Mouse (Mus musculus) MEL (cell line): ENCODE measurements around the gene Gm12789. TPM values are rescaled to one million over a fixed set of nuclear protein-coding genes. Genes with fewer than 3 reads are reported as not detected.
A peak's percentile ranks its signal among the peaks of the same experiment; 100 is the strongest.

Source experiments
- DNase-seq: peaks from one replicate; pipeline ENCODE4 v3.0.0; 2011; ENCODE audit warnings: low read depth, low spot score
- H3K27ac ChIP-seq: 2 replicates; pipeline ENCODE4 v1.5.1; 2012; ENCODE audit warnings: low read depth, mild to moderate bottlenecking, control low read depth, low read length, moderate library complexity; ENCODE audit not compliant: control insufficient read depth
- H3K27me3 ChIP-seq, 2 experiments: fragments of 150-350 bp in 1 of 2; sonication (generic) in 1 of 2; 2 replicates each; pipeline ENCODE4 v1.6.1; 2012; ENCODE audit warnings: low read length in 2 of 2, mild to moderate bottlenecking in 2 of 2, improper control_type of control experiment in 1 of 2, moderate library complexity in 1 of 2; ENCODE audit not compliant: insufficient read depth in 2 of 2, control insufficient read depth in 1 of 2
- H3K36me3 ChIP-seq, 2 experiments: 2 replicates each; pipeline ENCODE4 v1.6.1; 2012 to 2014; ENCODE audit warnings: low read length in 2 of 2, improper control_type of control experiment in 1 of 2, inconsistent platforms in 1 of 2, mild to moderate bottlenecking in 1 of 2; ENCODE audit not compliant: insufficient read depth in 2 of 2, control insufficient read depth in 1 of 2
- H3K4me1 ChIP-seq, 2 experiments: fragments of 150-350 bp in 1 of 2; sonication (generic) in 1 of 2; 2 replicates each; pipeline ENCODE4 v1.6.1; 2012; ENCODE audit warnings: low read length in 2 of 2, improper control_type of control experiment in 1 of 2, mild to moderate bottlenecking in 1 of 2; ENCODE audit not compliant: insufficient read depth in 2 of 2, control insufficient read depth in 1 of 2
- H3K4me3 ChIP-seq, 2 experiments: fragments of 150-350 bp in 1 of 2; sonication (generic) in 1 of 2; 2 replicates each; pipeline ENCODE4 v1.5.1; 2012; ENCODE audit warnings: low read depth in 2 of 2, low read length in 2 of 2, mild to moderate bottlenecking in 2 of 2, moderate library complexity in 2 of 2, control low read depth in 1 of 2, improper control_type of control experiment in 1 of 2; ENCODE audit not compliant: control insufficient read depth in 1 of 2, insufficient read depth in 1 of 2
- H3K79me2 ChIP-seq: 2 replicates; pipeline ENCODE4 v1.6.1; 2012; ENCODE audit warnings: mild to moderate bottlenecking, low read length, moderate library complexity; ENCODE audit not compliant: control insufficient read depth, poor library complexity, insufficient read depth
- H3K9ac ChIP-seq: 2 replicates; pipeline ENCODE4 v1.6.1; 2012; ENCODE audit warnings: low read depth, mild to moderate bottlenecking, control low read depth, low read length, moderate library complexity; ENCODE audit not compliant: control insufficient read depth, poor library complexity, severe bottlenecking
- H3K9me3 ChIP-seq: fragments of 150-350 bp; sonication (generic); replicated peaks from 2 replicates; pipeline ENCODE4 v1.6.1; 2012; ENCODE audit warnings: mild to moderate bottlenecking, low read length, improper control_type of control experiment, moderate library complexity; ENCODE audit not compliant: insufficient read depth
- BHLHE40 ChIP-seq: IDR thresholded peaks from 2 replicates; pipeline ENCODE4 v1.6.1; 2012; ENCODE audit warnings: low read depth, mild to moderate bottlenecking, inconsistent platforms, low read length, improper control_type of control experiment, borderline replicate concordance
- CHD1 ChIP-seq: IDR thresholded peaks from 2 replicates; pipeline ENCODE4 v1.6.1; 2012; ENCODE audit warnings: low read depth, mild to moderate bottlenecking, inconsistent platforms, low read length, improper control_type of control experiment
- CHD2 ChIP-seq: IDR thresholded peaks from 2 replicates; pipeline ENCODE4 v1.6.1; 2011; ENCODE audit warnings: low read length, improper control_type of control experiment
- CTCF ChIP-seq, 3 experiments: IDR thresholded peaks in 2 of 3; conservative IDR thresholded peaks in 1 of 3; 2 replicates each; pipeline ENCODE4 v1.5.1; 2011 to 2012; ENCODE audit warnings: low read length in 3 of 3, low read depth in 2 of 3, mild to moderate bottlenecking in 2 of 3, improper control_type of control experiment in 1 of 3, inconsistent platforms in 1 of 3, mixed read lengths in 1 of 3, moderate library complexity in 1 of 3; ENCODE audit not compliant: control insufficient read depth in 1 of 3, insufficient read depth in 1 of 3, poor library complexity in 1 of 3, severe bottlenecking in 1 of 3
- E2F4 ChIP-seq: IDR thresholded peaks from 2 replicates; pipeline ENCODE4 v1.6.1; 2011; ENCODE audit warnings: low read depth, low read length, improper control_type of control experiment, borderline replicate concordance
- ELF1 ChIP-seq: IDR thresholded peaks from 2 replicates; pipeline ENCODE4 v1.6.1; 2014; ENCODE audit warnings: low read depth, mild to moderate bottlenecking, inconsistent platforms, low read length, improper control_type of control experiment, moderate library complexity
- EP300 ChIP-seq, 2 experiments: IDR thresholded peaks; 2 replicates each; pipeline ENCODE4 v1.6.1; 2011; ENCODE audit warnings: improper control_type of control experiment in 2 of 2, low read length in 2 of 2, low read depth in 1 of 2, mild to moderate bottlenecking in 1 of 2
- ETS1 ChIP-seq: IDR thresholded peaks from 2 replicates; pipeline ENCODE4 v1.6.1; 2012; ENCODE audit warnings: low read depth, mild to moderate bottlenecking, inconsistent platforms, low read length, improper control_type of control experiment, moderate library complexity
- GABPA ChIP-seq: IDR thresholded peaks from 2 replicates; pipeline ENCODE4 v1.6.1; 2012; ENCODE audit warnings: low read depth, mild to moderate bottlenecking, inconsistent platforms, low read length, improper control_type of control experiment, moderate library complexity
- GATA1 ChIP-seq: IDR thresholded peaks from 2 replicates; pipeline ENCODE4 v1.6.1; 2011; ENCODE audit warnings: low read depth, low read length, improper control_type of control experiment
- JUND ChIP-seq: IDR thresholded peaks from 2 replicates; pipeline ENCODE4 v1.6.1; 2011; ENCODE audit warnings: low read depth, mild to moderate bottlenecking, improper control_type of control experiment, low read length
- MAFK ChIP-seq: IDR thresholded peaks from 2 replicates; pipeline ENCODE4 v1.6.1; 2011; ENCODE audit warnings: low read depth, mild to moderate bottlenecking, low read length, improper control_type of control experiment, borderline replicate concordance
- MAX ChIP-seq: IDR thresholded peaks from 2 replicates; pipeline ENCODE4 v1.6.1; 2011; ENCODE audit warnings: low read length, improper control_type of control experiment
- MXI1 ChIP-seq: IDR thresholded peaks from 2 replicates; pipeline ENCODE4 v1.6.1; 2011; ENCODE audit warnings: mild to moderate bottlenecking, low read depth, low read length, improper control_type of control experiment
- MYB ChIP-seq: IDR thresholded peaks from 2 replicates; pipeline ENCODE4 v1.6.1; 2011; ENCODE audit warnings: mild to moderate bottlenecking, low read depth, low read length, improper control_type of control experiment
- NRF1 ChIP-seq: IDR thresholded peaks from 2 replicates; pipeline ENCODE4 v1.6.1; 2014; ENCODE audit warnings: low read depth, mild to moderate bottlenecking, inconsistent platforms, low read length, improper control_type of control experiment, moderate library complexity; ENCODE audit not compliant: poor library complexity, insufficient read depth, severe bottlenecking
- POLR2A ChIP-seq, 2 experiments: IDR thresholded peaks; 2 replicates each; pipeline ENCODE4 v1.6.1; 2011 to 2012; ENCODE audit warnings: low read length in 2 of 2, mild to moderate bottlenecking in 2 of 2, control low read depth in 1 of 2, improper control_type of control experiment in 1 of 2, low read depth in 1 of 2, moderate library complexity in 1 of 2; ENCODE audit not compliant: control insufficient read depth in 1 of 2, insufficient read depth in 1 of 2, poor library complexity in 1 of 2
- RAD21 ChIP-seq: IDR thresholded peaks from 2 replicates; pipeline ENCODE4 v1.6.1; 2011; ENCODE audit warnings: mild to moderate bottlenecking, low read depth, low read length, improper control_type of control experiment
- SMC3 ChIP-seq: IDR thresholded peaks from 2 replicates; pipeline ENCODE4 v1.6.1; 2011; ENCODE audit warnings: low read depth, low read length, improper control_type of control experiment
- TAL1 ChIP-seq: IDR thresholded peaks from 2 replicates; pipeline ENCODE4 v1.6.1; 2012; ENCODE audit warnings: mild to moderate bottlenecking, inconsistent platforms, low read length, moderate library complexity, mixed read lengths
- TBP ChIP-seq: IDR thresholded peaks from 2 replicates; pipeline ENCODE4 v1.8.0; 2011; ENCODE audit warnings: low read depth, low read length, improper control_type of control experiment
- UBTF ChIP-seq: IDR thresholded peaks from 2 replicates; pipeline ENCODE4 v1.6.1; 2012; ENCODE audit warnings: low read depth, mild to moderate bottlenecking, inconsistent platforms, low read length, improper control_type of control experiment, moderate library complexity, borderline replicate concordance; ENCODE audit not compliant: insufficient read depth
- ZC3H11A ChIP-seq: IDR thresholded peaks from 2 replicates; pipeline ENCODE4 v1.6.1; 2012; ENCODE audit warnings: low read depth, mild to moderate bottlenecking, inconsistent platforms, low read length, improper control_type of control experiment
- ZKSCAN1 ChIP-seq: IDR thresholded peaks from 2 replicates; pipeline ENCODE4 v1.6.1; 2012; ENCODE audit warnings: low read depth, mild to moderate bottlenecking, inconsistent platforms, low read length, improper control_type of control experiment, moderate library complexity
- ZMIZ1 ChIP-seq: IDR thresholded peaks from 2 replicates; pipeline ENCODE4 v1.6.1; 2012; ENCODE audit warnings: low read depth, mild to moderate bottlenecking, inconsistent platforms, low read length, improper control_type of control experiment, moderate library complexity
- polyA plus RNA-seq, 2 experiments: library from polyadenylated mRNA; stranded (reverse) in 1 of 2; unstranded in 1 of 2; fragments of >175 nt in 1 of 2; fragments of >200 nt in 1 of 2; gene quantifications; 2 replicates each; pipeline versions ENCODE4 v1.2.1 to v1.2.4; 2012; ENCODE audit warnings: low replicate concordance in 2 of 2, low read depth in 1 of 2; ENCODE audit not compliant: insufficient read length in 2 of 2, insufficient read depth in 1 of 2, missing spikeins in 1 of 2
- total RNA-seq: library from RNA; depleted of rRNA; stranded (reverse); fragments of 300-350 nt; gene quantifications from 2 replicates; pipeline ENCODE4 v1.2.3, GENCODE M21; 2012

Gene Gm12789
- total and polyA plus RNA-seq, 3 experiments, result not detected

- H3K4me3 ChIP-seq, result no peak overlapping the region
- TF ChIP-seq TBP (no peak), MAX (no peak), RAD21 (no peak), CHD1 (no peak), GABPA (no peak), MAFK (no peak), GATA1 (no peak), CHD2 (no peak), BHLHE40 (no peak), EP300 (IDR thresholded peaks at IDR 0.05; ENCODE audit: low read depth in 1 of 2, low read length in 2 of 2) (no peak), ZKSCAN1 (no peak), TAL1 (no peak), POLR2A (IDR thresholded peaks at IDR 0.05; ENCODE audit: control insufficient read depth in 1 of 2, insufficient read depth in 1 of 2, low read depth in 1 of 2, low read length in 2 of 2, poor library complexity in 1 of 2) (no peak), ZMIZ1 (no peak), JUND (no peak), ELF1 (no peak)
Observed at GRCm38 (mm10) chr4:101997426-101997825, 11.0 kb downstream of the Gm12789 start.

DNA sequence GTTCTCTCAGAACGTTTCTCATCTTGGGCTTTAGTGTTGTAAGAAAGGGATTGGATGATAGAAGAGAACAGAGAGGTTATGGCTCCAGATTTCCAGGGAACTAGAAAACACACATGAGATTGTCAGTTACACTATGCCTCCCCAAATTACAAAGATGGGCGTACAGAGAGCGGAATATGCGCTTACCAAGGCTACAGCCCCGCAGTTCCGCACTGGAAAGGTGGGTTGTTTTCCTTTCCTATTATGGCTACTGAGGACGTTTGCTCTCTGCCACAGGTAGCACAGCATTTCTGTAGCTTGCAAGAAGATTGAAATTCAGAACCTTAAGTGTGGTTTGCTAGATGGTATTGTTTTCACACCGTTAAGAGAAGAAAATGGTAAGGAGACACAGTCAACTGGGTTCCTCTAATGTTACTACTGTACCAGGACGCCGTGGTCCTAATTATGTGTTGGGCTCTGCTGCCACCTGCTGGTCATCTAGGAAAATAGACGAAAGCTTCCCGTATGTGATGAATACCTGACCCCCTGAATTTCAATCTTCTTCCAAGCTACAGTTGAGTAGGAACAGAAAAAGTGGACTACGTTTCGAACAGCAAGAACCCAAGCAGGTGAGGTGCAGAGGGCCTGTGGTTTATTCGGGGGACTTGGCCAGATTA is 12.0 kb downstream of the Gm12789 start:
- no peaks in the 10 kb centered on the region for H3K4me1 ChIP-seq
- DNase-seq, result peak; percentile 75
- H3K27ac ChIP-seq, result no peak overlapping the region
- H3K9me3 ChIP-seq, result no peaks in the 10 kb centered on the region
- H3K27me3 ChIP-seq, result peaks cover 0 to 1% of the 10 kb centered on the region in 2 experiments; a peak in 1 of 4 replicates
- no peak overlapping the region for H3K4me3 ChIP-seq
- H3K9ac ChIP-seq, result no peak overlapping the region
- TF ChIP-seq MXI1 (no peak), SMC3 (peak; percentile 92), POLR2A (IDR thresholded peaks at IDR 0.05; ENCODE audit: control insufficient read depth in 1 of 2, insufficient read depth in 1 of 2, low read depth in 1 of 2, low read length in 2 of 2, poor library complexity in 1 of 2) (no peak), GABPA (no peak), ZC3H11A (peak; percentile 84), NRF1 (no peak), MYB (no peak), RAD21 (peak; percentile 91), CTCF (IDR thresholded peaks at IDR 0.05 in 2 of 3, conservative IDR thresholded peaks at IDR 0.05 in 1 of 3; ENCODE audit: control insufficient read depth in 1 of 3, insufficient read depth in 1 of 3, low read depth in 2 of 3, low read length in 3 of 3, poor library complexity in 1 of 3, severe bottlenecking in 1 of 3) (peak; percentile 53 to 87 (median 77)), E2F4 (no peak), UBTF (no peak), ETS1 (no peak), BHLHE40 (no peak)
- H3K36me3 ChIP-seq, result no peaks in the 10 kb centered on the region
- H3K79me2 ChIP-seq, result no peaks in the 10 kb centered on the region

More at GRCm38 (mm10) chr4:101997426-101997825, 11.0 kb downstream of the Gm12789 start:
- Histone ChIP-seq H3K27ac (no peak overlapping the region), H3K4me1 (no peaks in the 10 kb centered on the region), H3K27me3 (no peaks in the 10 kb centered on the region), H3K9me3 (no peaks in the 10 kb centered on the region), H3K79me2 (no peaks in the 10 kb centered on the region), H3K36me3 (no peaks in the 10 kb centered on the region), H3K9ac (no peak overlapping the region)
- DNase-seq, result no peak
